Mouse (Mus musculus): Measurements from ENCODE around the gene Palm2. TPM values are rescaled to one million over a fixed set of nuclear protein-coding genes. Genes with fewer than 3 reads are reported as not detected.

The Palm2 gene
- total RNA-seq, 2 experiments from 2014 or later: 10.3 to 43.5 TPM

GRCm38 (mm10) chr4:57743325-57743929, 309.4 kb downstream of the Palm2 start:
- no peak for DNase-seq (ENCODE audit: low spot score in 2 of 2)

- DNase-seq (ENCODE audit: low spot score in 2 of 2): no peak
These were observed 316.6 kb downstream of the Palm2 start for GRCm38 (mm10) chr4:57750651-57751050.

GRCm38 (mm10) chr4:57751054-57751453, 317.0 kb downstream of the Palm2 start:
- DNase-seq (ENCODE audit: low spot score in 2 of 2): no peak

- no peak for DNase-seq (ENCODE audit: low spot score in 2 of 2)
These were observed 317.5 kb downstream of the Palm2 start for GRCm38 (mm10) chr4:57751566-57751965.

- DNase-seq (ENCODE audit: low spot score in 2 of 2): no peak
These were observed 321.0 kb downstream of the Palm2 start for GRCm38 (mm10) chr4:57755085-57755484.

- DNase-seq (ENCODE audit: low spot score in 2 of 2): no peak
These were observed 323.9 kb downstream of the Palm2 start for GRCm38 (mm10) chr4:57757997-57758396.

Other genes starting within 250 kb of the Palm2 start
- 10 to 100 TPM; 12.2 to 24.8 TPM for gene Ptpn3, start 132.4 kb upstream of the Palm2 start, total RNA-seq (2021)
- gene Pakap, start 133.9 kb downstream of the Palm2 start, total RNA-seq (2021): 10 to 100 TPM; 34.5 to 69.8 TPM